Mouse (Mus musculus) liver, postnatal 0 days (tissue): ENCODE results near the gene Celf2.

Source experiments
- CTCF ChIP-seq: sonication (generic); IDR thresholded peaks from 2 replicates; pipeline ENCODE4 v1.5.1; 2016; ENCODE audit warnings: antibody characterized with exemption, low read depth
- EP300 ChIP-seq: IDR thresholded peaks from 2 replicates; pipeline ENCODE4 v1.6.1; 2016; ENCODE audit warnings: antibody characterized with exemption, low read depth, mild to moderate bottlenecking

- TF ChIP-seq CTCF (no peak), EP300 (no peak)
Observed at GRCm38 (mm10) chr2:7531185-7531960, 22.0 kb upstream of the Celf2 start.
